In the genomic region with DNA sequence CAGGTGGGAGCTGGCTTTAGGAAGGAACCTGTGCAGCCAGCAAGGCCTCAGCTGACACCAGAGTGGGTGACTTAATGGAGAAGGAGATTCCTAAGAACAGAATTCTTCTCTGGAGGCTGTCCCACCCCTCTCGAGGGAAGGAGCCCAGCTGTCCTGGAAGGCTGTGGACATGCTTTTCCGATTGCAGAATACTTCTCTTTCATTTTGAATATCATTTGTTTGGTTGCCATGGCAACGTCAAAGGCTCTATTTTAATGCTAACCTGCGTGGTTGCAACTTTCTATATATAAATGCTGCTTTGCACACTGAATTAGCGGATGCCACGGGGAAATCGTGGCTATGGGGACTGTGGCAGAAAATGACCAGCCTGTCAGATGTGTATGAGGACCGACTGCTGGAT, we compare ENCODE assay signal across 8 mouse cellular contexts.
DNase-seq lines count a peak whose midpoint lies in the region; ATAC-seq lines count a peak whose summit lies in the region.

No protein-coding gene starts in this region.

- ATAC-seq in granulocyte monocyte progenitor cell, adult 5-6 weeks (replicated peaks; ENCODE audit: poor library complexity, severe bottlenecking), result no peak
- ATAC-seq in megakaryocyte progenitor cell, adult 5-6 weeks (replicated peaks; ENCODE audit: poor library complexity), result no peak

- peak; percentile 62 for DNase-seq in layer of hippocampus, adult 11-12 months (ENCODE audit: low spot score)
- no peak for DNase-seq in layer of hippocampus, postnatal 25 days (ENCODE audit: extremely low spot score in 1 of 2, low spot score in 1 of 2)
- DNase-seq in frontal cortex, adult 2 months (ENCODE audit: extremely low spot score in 1 of 2, low spot score in 1 of 2), result peak; percentile 62 to 80
- DNase-seq in layer of hippocampus, adult 9-11 months, result peak; percentile 76
- peak; percentile 29 for DNase-seq in right cerebral cortex, postnatal 14 days
- DNase-seq in spleen, adult 18-20 months, result no peak

Comparison
In these comparisons a context has a peak if more than half of its experiments do, and no peak if none do; other contexts are left out.
1. DNase-seq: peak in layer of hippocampus, adult 11-12 months (single experiment), frontal cortex, adult 2 months (2 of 2), layer of hippocampus, adult 9-11 months (single experiment) and right cerebral cortex, postnatal 14 days (single experiment); none in layer of hippocampus, postnatal 25 days (0 of 2) and spleen, adult 18-20 months (0 of 2).